Mouse (Mus musculus) kidney, adult 2 months (tissue): ENCODE results near the gene Best2. TPM values are rescaled to one million over a fixed set of nuclear protein-coding genes. Genes with fewer than 3 reads are reported as not detected.
A peak's percentile ranks its signal among the peaks of the same experiment; 100 is the strongest.

Experiments
- DNase-seq: peaks from one replicate; pipeline ENCODE4 v3.0.0; 2021
- H3K27ac ChIP-seq: fragments of 200-500 bp; 2 replicates; pipeline ENCODE4 v1.5.1; 2012; ENCODE audit warnings: low read depth, low read length, control low read depth, inconsistent platforms; ENCODE audit not compliant: insufficient read depth
- H3K27me3 ChIP-seq: fragments of 200-500 bp; replicated peaks from 2 replicates; pipeline ENCODE4 v1.6.1; 2012; ENCODE audit warnings: mild to moderate bottlenecking, moderate library complexity, low read length, inconsistent platforms; ENCODE audit not compliant: control insufficient read depth, insufficient read depth
- H3K36me3 ChIP-seq: fragments of 200-500 bp; 2 replicates; pipeline ENCODE4 v1.6.1; 2012; ENCODE audit warnings: mild to moderate bottlenecking, moderate library complexity, low read length, inconsistent platforms; ENCODE audit not compliant: control insufficient read depth, insufficient read depth
- H3K4me1 ChIP-seq: fragments of 200-500 bp; 2 replicates; pipeline ENCODE4 v1.6.1; 2011; ENCODE audit warnings: low read length; ENCODE audit not compliant: control insufficient read depth, insufficient read depth
- H3K4me3 ChIP-seq: fragments of 200-500 bp; 2 replicates; pipeline ENCODE4 v1.5.1; 2011; ENCODE audit warnings: mild to moderate bottlenecking, low read depth, low read length, control low read depth; ENCODE audit not compliant: insufficient read depth
- CTCF ChIP-seq: fragments of 200-500 bp; conservative IDR thresholded peaks from 2 replicates; pipeline ENCODE4 v1.5.1; 2011; ENCODE audit warnings: low read depth, mild to moderate bottlenecking, control low read depth, low read length, moderate library complexity, mixed read lengths; ENCODE audit not compliant: insufficient read depth, insufficient read length
- POLR2A ChIP-seq: fragments of 200-500 bp; IDR thresholded peaks from one replicate; pipeline ENCODE4 v1.6.1; 2011; ENCODE audit warnings: low read depth, low read length, control low read depth
- WGBS: fragments of 180-500 bp; shearing (Covaris S2); methylation state at CpG from one replicate; pipeline ENCODE4 v1.1.7; 2018; 5-methylcytosine and 5-hydroxymethylcytosine counted together
- polyA plus RNA-seq: library from polyadenylated mRNA; depleted of rRNA; stranded (reverse); fragments of >200 nt; gene quantifications from 2 replicates; pipeline ENCODE4 v1.2.3, GENCODE M21; 2012; rRNA removed

Best2 gene
- polyA plus RNA-seq, 1 experiment: not detected

DNA sequence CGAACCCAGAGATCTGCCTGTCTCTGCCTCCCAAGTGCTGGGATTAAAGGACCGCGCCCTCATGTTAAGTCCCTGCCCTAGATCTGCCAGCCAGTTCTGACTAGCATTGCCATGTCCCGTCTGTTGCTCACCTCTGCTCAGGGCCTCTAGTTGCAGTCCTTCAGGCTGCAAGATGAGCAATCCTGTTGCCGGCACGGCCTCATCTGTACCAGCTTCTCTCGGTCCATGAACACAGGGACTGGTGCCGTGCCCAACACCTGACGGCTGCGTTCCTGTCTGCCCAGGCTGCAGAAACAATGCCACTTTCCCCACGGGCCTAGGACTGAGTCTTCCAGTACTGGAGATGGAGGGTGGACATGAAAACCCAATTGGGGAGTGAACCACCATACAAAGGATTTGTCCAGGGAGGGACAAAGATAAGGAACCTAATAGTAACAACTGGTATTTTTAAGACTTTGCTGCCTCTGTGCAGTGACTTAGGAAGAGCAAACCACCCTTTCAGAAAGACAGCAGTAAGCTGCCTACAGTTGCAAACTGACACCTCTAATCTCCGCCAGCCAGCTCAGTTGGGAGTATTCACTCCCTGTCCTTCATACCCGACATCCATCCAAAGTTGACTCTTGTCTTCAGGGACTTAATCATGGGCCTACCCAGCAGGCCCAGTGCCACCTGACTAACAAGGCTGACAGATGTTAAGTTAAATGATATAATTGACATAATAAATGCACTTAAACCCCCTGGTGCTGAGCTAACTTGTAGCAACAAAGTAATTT, 46.6 kb downstream of the Best2 start:
- no peak for DNase-seq
- WGBS: 91% methylated on average over 13 of the region's 13 CpGs
- TF ChIP-seq CTCF: no peak
- no peak for TF ChIP-seq POLR2A
- Histone ChIP-seq H3K4me1 (peaks cover 18% of the 10 kb centered on the region), H3K27me3 (no peaks in the 10 kb centered on the region), H3K4me3 (no peak overlapping the region), H3K27ac (no peak overlapping the region), H3K36me3 (no peaks in the 10 kb centered on the region)

DNA sequence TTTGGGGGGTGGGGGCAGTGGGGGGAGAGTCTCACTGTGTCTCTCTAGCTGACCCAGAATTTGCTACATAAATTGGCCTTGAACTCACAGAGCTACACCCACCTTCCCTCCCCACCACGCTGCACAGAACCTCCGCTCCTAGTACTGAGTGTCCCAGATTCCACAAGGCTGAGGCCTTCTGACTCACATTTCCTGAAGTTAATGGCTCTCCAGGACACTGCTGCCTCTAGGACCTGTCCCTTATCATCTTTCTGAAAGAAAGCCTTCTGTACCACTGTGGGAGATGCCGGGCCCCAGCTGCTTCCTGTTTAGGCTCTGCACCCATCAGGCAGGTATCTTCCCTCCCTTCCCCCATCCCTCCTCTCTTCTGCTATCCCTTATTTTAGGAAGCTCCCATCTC, 47.7 kb downstream of the Best2 start:
- Histone ChIP-seq H3K4me3 (no peak overlapping the region), H3K4me1 (peaks cover 18% of the 10 kb centered on the region), H3K36me3 (no peaks in the 10 kb centered on the region), H3K27ac (no peak overlapping the region; the same call in 1 of the 2 replicates), H3K27me3 (no peaks in the 10 kb centered on the region)
- 34% methylated on average over 3 of the region's 3 CpGs for WGBS
- no peak for TF ChIP-seq POLR2A
- DNase-seq: no peak

DNA sequence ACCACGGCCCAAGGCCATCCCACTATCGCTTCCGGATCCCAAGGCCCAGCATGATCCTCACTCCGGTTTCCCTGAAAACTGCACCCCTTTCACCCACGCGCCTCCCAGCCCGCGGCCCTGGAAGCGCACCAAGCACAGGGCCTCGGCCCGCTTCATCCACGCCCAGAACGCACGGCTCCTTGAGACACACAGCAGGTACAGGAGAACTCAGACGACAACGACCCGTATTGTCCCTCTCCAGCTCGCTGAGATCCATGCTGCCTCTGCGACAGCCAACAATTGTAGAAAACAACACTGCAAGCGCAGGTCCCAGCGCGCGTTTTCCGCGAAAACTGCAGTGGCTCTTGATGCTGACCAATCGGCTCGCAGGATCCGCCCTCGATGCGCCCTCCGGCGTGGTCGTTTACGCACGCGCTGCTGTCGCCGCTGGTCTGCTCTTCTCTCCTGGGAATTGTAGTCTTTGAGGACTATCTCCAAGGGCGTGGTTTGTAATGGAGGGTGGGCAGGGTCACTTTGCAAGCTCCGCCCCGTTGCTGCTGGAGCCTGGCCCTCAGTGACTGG, 48.5 kb downstream of the Best2 start:
- Histone ChIP-seq H3K4me3 (peak overlapping the region; percentile 74), H3K36me3 (no peaks in the 10 kb centered on the region), H3K4me1 (peaks cover 17% of the 10 kb centered on the region), H3K27ac (no peak overlapping the region), H3K27me3 (no peaks in the 10 kb centered on the region)
- DNase-seq: peak; percentile 99
- under 1% methylated on average over 41 of the region's 41 CpGs for WGBS
- peak; percentile 4 for TF ChIP-seq POLR2A
- no peak for TF ChIP-seq CTCF

DNA sequence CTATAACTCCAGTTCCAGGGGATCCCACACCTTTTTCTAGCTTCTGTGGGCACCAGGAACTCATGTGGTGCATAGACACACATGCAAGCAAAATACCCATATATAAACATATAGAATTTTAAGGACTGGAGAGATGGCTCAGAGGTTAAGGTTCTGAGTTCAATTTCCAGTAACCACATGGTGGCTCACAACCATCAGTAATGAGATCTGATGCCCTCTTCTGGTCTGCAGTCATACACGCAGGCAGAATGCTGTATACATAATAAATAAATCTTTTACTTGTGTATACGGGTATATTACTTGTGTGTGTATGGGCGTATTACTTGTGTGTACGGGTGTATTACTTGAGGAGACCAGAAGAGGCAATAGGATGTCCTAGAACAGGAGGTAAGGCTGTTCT, 50.4 kb downstream of the Best2 start:
- no peak overlapping the region for H3K4me3 ChIP-seq
- TF ChIP-seq CTCF (no peak), POLR2A (no peak)

DNA sequence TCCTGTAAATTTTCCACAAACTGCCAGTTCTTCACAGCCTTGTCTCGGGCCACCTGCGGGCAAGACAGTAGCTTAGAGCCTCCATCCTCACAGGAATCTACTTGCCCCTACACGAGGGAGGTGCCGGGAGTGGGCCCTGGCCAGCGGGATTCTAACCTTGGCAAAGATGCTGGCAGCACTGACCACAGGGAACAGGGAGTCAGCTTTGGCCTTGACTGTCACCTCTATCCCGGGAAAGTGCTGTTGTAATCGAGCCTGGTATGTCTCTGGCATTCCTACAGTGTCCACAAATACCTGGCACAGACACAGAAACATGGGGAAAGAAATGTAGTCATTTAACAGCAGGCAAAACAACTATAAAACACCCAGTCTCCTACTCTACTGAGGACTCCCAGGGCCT, 54.5 kb downstream of the Best2 start:
- H3K27ac ChIP-seq: no peak overlapping the region
- H3K4me3 ChIP-seq: no peak overlapping the region
- 79% methylated on average over 7 of the region's 7 CpGs for WGBS
- TF ChIP-seq POLR2A (no peak), CTCF (no peak)
- no peaks in the 10 kb centered on the region for H3K36me3 ChIP-seq
- H3K27me3 ChIP-seq: no peaks in the 10 kb centered on the region
- H3K4me1 ChIP-seq: no peaks in the 10 kb centered on the region
- no peak for DNase-seq

More for the DNA sequence above, 50.4 kb downstream of the Best2 start:
- H3K27me3 ChIP-seq: no peaks in the 10 kb centered on the region
- H3K4me1 ChIP-seq: peaks cover 10% of the 10 kb centered on the region
- H3K27ac ChIP-seq: no peak overlapping the region
- no peaks in the 10 kb centered on the region for H3K36me3 ChIP-seq
- DNase-seq: no peak
- 81% methylated on average over 4 of the region's 4 CpGs for WGBS

Other genes starting within 250 kb of the Best2 start
- 17.7 and 22.1 TPM in 2 replicates for gene Nfix, start 214.2 kb downstream of the Best2 start, polyA plus RNA-seq
- gene Dand5, start 191.7 kb downstream of the Best2 start, polyA plus RNA-seq: 4.4 and 4.5 TPM in 2 replicates
- gene Gadd45gip1, start 183.0 kb downstream of the Best2 start, polyA plus RNA-seq: 24.2 and 41.0 TPM in 2 replicates
- gene Rad23a, start 173.9 kb downstream of the Best2 start, polyA plus RNA-seq: 73.0 TPM in 2 replicates
- 316 and 337 TPM in 2 replicates for gene Calr, start 167.6 kb downstream of the Best2 start, polyA plus RNA-seq
- gene Farsa, start 157.5 kb downstream of the Best2 start, polyA plus RNA-seq: 37.5 and 37.6 TPM in 2 replicates
- 0.87 and 1.7 TPM in 2 replicates for gene Syce2, start 142.4 kb downstream of the Best2 start, polyA plus RNA-seq
- 700 TPM in 2 replicates for gene Gcdh, start 120.6 kb downstream of the Best2 start, polyA plus RNA-seq
- gene Klf1, start 112.6 kb downstream of the Best2 start, polyA plus RNA-seq: 3.2 and 6.0 TPM in 2 replicates
- gene Dnase2a, start 106.0 kb downstream of the Best2 start, polyA plus RNA-seq: 19.0 and 20.1 TPM in 2 replicates
- gene Mast1, start 77.2 kb downstream of the Best2 start, polyA plus RNA-seq: 0.18 and 0.38 TPM in 2 replicates
- gene Rtbdn, start 67.5 kb downstream of the Best2 start, polyA plus RNA-seq: not detected in 2 replicates
- gene Gm49661, start 45.1 kb downstream of the Best2 start, polyA plus RNA-seq: not detected in 2 replicates
- gene Prdx2, start 44.9 kb downstream of the Best2 start, polyA plus RNA-seq: 304 and 376 TPM in 2 replicates
- 29.4 and 34.4 TPM in 2 replicates for gene Rnaseh2a, start 44.8 kb downstream of the Best2 start, polyA plus RNA-seq
- gene Junb, start 35.8 kb downstream of the Best2 start, polyA plus RNA-seq: 19.2 and 20.9 TPM in 2 replicates
- gene Hook2, start 23.9 kb downstream of the Best2 start, polyA plus RNA-seq: 34.5 and 34.6 TPM in 2 replicates
- gene Asna1, start 10.8 kb upstream of the Best2 start, polyA plus RNA-seq: 266 and 270 TPM in 2 replicates
- 103 and 111 TPM in 2 replicates for gene Trir, start 12.3 kb upstream of the Best2 start, polyA plus RNA-seq
- gene Tnpo2, start 22.4 kb upstream of the Best2 start, polyA plus RNA-seq: 36.1 and 45.0 TPM in 2 replicates
- 32.6 and 39.6 TPM in 2 replicates for gene Fbxw9, start 45.5 kb upstream of the Best2 start, polyA plus RNA-seq
- 0.91 TPM in 1 of 2 replicates, not detected in the other for gene Gm5741, start 53.5 kb upstream of the Best2 start, polyA plus RNA-seq
- 26.0 and 30.8 TPM in 2 replicates for gene Dhps, start 57.2 kb upstream of the Best2 start, polyA plus RNA-seq
- 141 and 157 TPM in 2 replicates for gene Wdr83os, start 66.2 kb upstream of the Best2 start, polyA plus RNA-seq
- 33.7 and 37.7 TPM in 2 replicates for gene Wdr83, start 66.8 kb upstream of the Best2 start, polyA plus RNA-seq
- 111 and 116 TPM in 2 replicates for gene Man2b1, start 68.7 kb upstream of the Best2 start, polyA plus RNA-seq
- gene Zfp791, start 108.6 kb upstream of the Best2 start, polyA plus RNA-seq: 0.76 and 0.84 TPM in 2 replicates
- gene Cks1brt, start 137.4 kb upstream of the Best2 start, polyA plus RNA-seq: not detected in 2 replicates
- not detected in 2 replicates for gene Olfr371, start 211.5 kb upstream of the Best2 start, polyA plus RNA-seq